Mouse (Mus musculus) forebrain, embryonic 13.5 days (tissue): ENCODE results near the gene Adh6a. TPM values are rescaled to one million over a fixed set of nuclear protein-coding genes. Genes with fewer than 3 reads are reported as not detected.

ENCODE experiments used
- ATAC-seq: fragments of 200-750 bp; cut with Nextera tagmentation; 2 replicates; pipeline ENCODE4 v1.8.0; 2017
- H3K27ac ChIP-seq: fragments of 300-500 bp; sonication (generic); 2 replicates; pipeline ENCODE4 v1.5.1; 2015; ENCODE audit warnings: inconsistent platforms, mild to moderate bottlenecking, moderate library complexity
- H3K27me3 ChIP-seq: fragments of 300-500 bp; sonication (generic); 2 replicates; pipeline ENCODE4 v1.6.1; 2015; ENCODE audit warnings: mild to moderate bottlenecking, inconsistent platforms
- H3K36me3 ChIP-seq: fragments of 300-500 bp; sonication (generic); 2 replicates; pipeline ENCODE4 v1.6.1; 2015; ENCODE audit warnings: mild to moderate bottlenecking, inconsistent platforms; ENCODE audit not compliant: poor library complexity, severe bottlenecking
- H3K4me1 ChIP-seq: fragments of 300-500 bp; sonication (generic); 2 replicates; pipeline ENCODE4 v1.6.1; 2015; ENCODE audit warnings: inconsistent platforms
- H3K4me2 ChIP-seq: fragments of 300-500 bp; sonication (generic); 2 replicates; pipeline ENCODE4 v1.6.1; 2015; ENCODE audit warnings: inconsistent platforms, mild to moderate bottlenecking, moderate library complexity
- H3K4me3 ChIP-seq: fragments of 300-500 bp; sonication (generic); 2 replicates; pipeline ENCODE4 v1.5.1; 2015; ENCODE audit warnings: mild to moderate bottlenecking, inconsistent platforms
- H3K9ac ChIP-seq: fragments of 300-500 bp; sonication (generic); 2 replicates; pipeline ENCODE4 v1.6.1; 2015; ENCODE audit warnings: mild to moderate bottlenecking, inconsistent platforms
- H3K9me3 ChIP-seq: fragments of 300-500 bp; sonication (generic); replicated peaks from 2 replicates; pipeline ENCODE4 v1.6.1; 2016; ENCODE audit warnings: inconsistent platforms
- WGBS: fragments of 180-500 bp; shearing (Covaris S2); methylation state at CpG from one replicate; pipeline ENCODE4 v1.1.7; 2015; 5-methylcytosine and 5-hydroxymethylcytosine counted together
- polyA plus RNA-seq: library from polyadenylated mRNA; unstranded; fragments of >200 nt; fragmentation: Nextera tagmentation; extraction: Ambion mirVana; gene quantifications from 2 replicates; pipeline ENCODE4 v1.2.1, GENCODE M21; 2015

Gene Adh6a
- polyA plus RNA-seq, 1 experiment from 2014 or later, result not detected

DNA sequence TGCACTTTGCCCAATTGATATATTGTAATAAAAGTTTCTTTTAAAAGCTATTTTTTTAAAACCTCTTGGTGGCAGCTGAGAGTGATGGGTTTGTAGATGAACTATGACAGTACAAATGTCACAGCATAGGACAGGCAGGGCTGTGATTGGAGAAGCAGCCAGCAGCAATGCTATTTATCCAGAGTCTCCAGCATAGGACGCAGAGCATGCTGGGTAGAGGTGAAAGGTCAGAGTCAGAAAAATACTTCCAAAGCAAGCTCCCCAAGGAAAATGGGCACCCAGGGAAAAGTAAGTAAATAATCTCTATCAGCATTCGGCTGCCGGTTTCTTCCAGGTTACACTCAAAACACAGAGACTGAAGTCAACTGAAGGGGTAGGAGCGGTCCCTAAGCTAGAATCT is 60.8 kb downstream of the Adh6a start:
- Histone ChIP-seq H3K27me3 (no peaks in the 10 kb centered on the region), H3K9me3 (no peaks in the 10 kb centered on the region), H3K4me3 (no peak overlapping the region), H3K4me1 (no peaks in the 10 kb centered on the region), H3K9ac (no peak overlapping the region), H3K4me2 (no peak overlapping the region), H3K27ac (no peak overlapping the region), H3K36me3 (no peaks in the 10 kb centered on the region)
- WGBS, result 88% methylated on average over 4 of the region's 4 CpGs
- ATAC-seq, result no peak

DNA sequence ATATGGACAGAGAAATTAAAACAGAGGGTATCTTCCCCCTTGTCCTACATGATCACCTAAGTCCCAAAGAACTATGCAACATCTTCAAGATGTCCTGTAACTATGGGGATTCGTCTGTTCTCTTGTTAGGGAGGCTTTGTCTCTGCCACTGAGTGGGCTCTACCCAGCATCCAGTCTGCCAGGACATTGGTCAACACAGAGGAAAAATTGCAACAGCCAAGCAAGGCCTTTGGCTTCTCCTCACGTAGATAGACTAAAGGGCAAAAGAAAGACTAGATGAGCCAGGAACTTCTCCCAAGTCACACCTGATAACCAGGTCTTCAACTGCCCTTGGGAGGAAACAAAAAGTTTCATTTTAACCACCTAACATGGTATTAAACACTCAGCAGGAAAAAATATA is 62.1 kb downstream of the Adh6a start:
- no peak for ATAC-seq
- Histone ChIP-seq H3K27ac (no peak overlapping the region), H3K9me3 (no peaks in the 10 kb centered on the region), H3K4me1 (no peaks in the 10 kb centered on the region), H3K4me3 (no peak overlapping the region), H3K9ac (no peak overlapping the region), H3K4me2 (no peak overlapping the region), H3K36me3 (no peaks in the 10 kb centered on the region), H3K27me3 (no peaks in the 10 kb centered on the region)
- WGBS, result 86% methylated on average over 2 of the region's 2 CpGs

Other genes starting within 250 kb of the Adh6a start
- gene 1110002E22Rik, start 248.2 kb upstream of the Adh6a start, polyA plus RNA-seq, result 0.05 and 0.08 TPM in 2 replicates
- gene Gm5105, start 245.9 kb upstream of the Adh6a start, polyA plus RNA-seq, result not detected in 2 replicates
- 8.7 and 9.9 TPM in 2 replicates for gene Trmt10a, start 169.8 kb upstream of the Adh6a start, polyA plus RNA-seq
- gene Mttp, start 168.3 kb upstream of the Adh6a start, polyA plus RNA-seq, result 10.2 and 11.6 TPM in 2 replicates
- not detected in 2 replicates for gene 4930579F01Rik, start 119.5 kb upstream of the Adh6a start, polyA plus RNA-seq
- gene Adh7, start 95.5 kb upstream of the Adh6a start, polyA plus RNA-seq, result 0.29 TPM in 1 of 2 replicates, not detected in the other
- 0.16 and 0.46 TPM in 2 replicates for gene Adh1, start 52.3 kb upstream of the Adh6a start, polyA plus RNA-seq
- gene Adh6b, start 28.5 kb downstream of the Adh6a start, polyA plus RNA-seq, result 0.22 and 0.30 TPM in 2 replicates
- gene Adh4, start 102.2 kb downstream of the Adh6a start, polyA plus RNA-seq, result not detected in 2 replicates
- gene Adh5, start 129.8 kb downstream of the Adh6a start, polyA plus RNA-seq, result 273 and 277 TPM in 2 replicates
- 40.6 and 46.4 TPM in 2 replicates for gene Metap1, start 176.2 kb downstream of the Adh6a start, polyA plus RNA-seq
- gene Eif4e, start 212.9 kb downstream of the Adh6a start, polyA plus RNA-seq, result 378 and 412 TPM in 2 replicates